Mouse (Mus musculus) liver, postnatal 0 days (tissue): ENCODE data around the gene Znrf3. TPM values are rescaled to one million over a fixed set of nuclear protein-coding genes. Genes with fewer than 3 reads are reported as not detected.
A peak's percentile ranks its signal among the peaks of the same experiment; 100 is the strongest.
"Not testable (repeated sequence)": the region's sequence is repeated elsewhere in the genome, so short reads cannot be mapped to it uniquely, and the experiment has no call there.

ENCODE experiments used
- ATAC-seq: fragments of 200-750 bp; cut with Nextera tagmentation; 2 replicates; pipeline ENCODE4 v1.8.0; 2017; ENCODE audit warnings: mild to moderate bottlenecking, moderate library complexity
- DNase-seq: peaks from one replicate; pipeline ENCODE4 v3.0.0-alpha.2; 2016
- H3K27ac ChIP-seq: fragments of 300-500 bp; sonication (generic); 2 replicates; pipeline ENCODE4 v1.5.1; 2014; ENCODE audit warnings: antibody characterized with exemption, moderate library complexity, mild to moderate bottlenecking, low read depth
- H3K27me3 ChIP-seq: fragments of 300-500 bp; sonication (generic); 2 replicates; pipeline ENCODE4 v1.6.1; 2014; ENCODE audit warnings: low read length, control low read depth, mixed read lengths; ENCODE audit not compliant: insufficient read depth
- H3K36me3 ChIP-seq: fragments of 300-500 bp; sonication (generic); replicated peaks from 2 replicates; pipeline ENCODE4 v1.6.1; 2014; ENCODE audit warnings: mild to moderate bottlenecking, control low read depth, low read length, moderate library complexity, mixed read lengths; ENCODE audit not compliant: insufficient read depth
- H3K4me1 ChIP-seq: fragments of 300-500 bp; sonication (generic); 2 replicates; pipeline ENCODE4 v1.6.1; 2014; ENCODE audit warnings: antibody characterized with exemption, mild to moderate bottlenecking, control low read depth; ENCODE audit not compliant: insufficient read depth
- H3K4me2 ChIP-seq: fragments of 300-500 bp; sonication (generic); 2 replicates; pipeline ENCODE4 v1.6.1; 2014; ENCODE audit warnings: low read depth, mild to moderate bottlenecking, low read length, moderate library complexity, mixed read lengths
- H3K4me3 ChIP-seq: fragments of 300-500 bp; sonication (generic); 2 replicates; pipeline ENCODE4 v1.5.1; 2014; ENCODE audit warnings: low read depth, low read length
- H3K9ac ChIP-seq: fragments of 300-500 bp; sonication (generic); replicated peaks from 2 replicates; pipeline ENCODE4 v1.6.1; 2014; ENCODE audit warnings: mild to moderate bottlenecking, moderate library complexity
- H3K9me3 ChIP-seq: fragments of 300-500 bp; sonication (generic); 2 replicates; pipeline ENCODE4 v1.6.1; 2016; ENCODE audit warnings: mild to moderate bottlenecking, control low read depth, low read length, mixed read lengths
- CTCF ChIP-seq: sonication (generic); IDR thresholded peaks from 2 replicates; pipeline ENCODE4 v1.5.1; 2016; ENCODE audit warnings: antibody characterized with exemption, low read depth
- EP300 ChIP-seq: IDR thresholded peaks from 2 replicates; pipeline ENCODE4 v1.6.1; 2016; ENCODE audit warnings: antibody characterized with exemption, low read depth, mild to moderate bottlenecking
- WGBS: fragments of 180-500 bp; shearing (Covaris S2); extraction: QIAGEN DNeasy Blood & Tissue Kit; methylation state at CpG from one replicate; pipeline ENCODE4 v1.1.7; 2014; ENCODE audit not compliant: insufficient replicate concordance; 5-methylcytosine and 5-hydroxymethylcytosine counted together
- polyA plus RNA-seq: library from polyadenylated mRNA; unstranded; fragments of >200 nt; fragmentation: Nextera tagmentation; extraction: Ambion mirVana; gene quantifications from 2 replicates; pipeline ENCODE4 v1.2.1, GENCODE M21; 2015

Znrf3 gene
- polyA plus RNA-seq, 1 experiment from 2014 or later, result 4.5 TPM

- Histone ChIP-seq H3K9me3 (no peaks in the 10 kb centered on the region), H3K9ac (no peak overlapping the region), H3K4me3 (no peak overlapping the region), H3K36me3 (no peaks in the 10 kb centered on the region), H3K27me3 (no peaks in the 10 kb centered on the region), H3K4me2 (no peak overlapping the region), H3K4me1 (peaks cover 4% of the 10 kb centered on the region; the same call in 1 of the 2 replicates), H3K27ac (no peak overlapping the region)
- DNase-seq (no peak), ATAC-seq (no peak)
- TF ChIP-seq CTCF (no peak), EP300 (no peak)
- 79% methylated on average over 13 of the region's 13 CpGs for WGBS
Measured at GRCm38 (mm10) chr11:5482581-5482980, 37.9 kb upstream of the Znrf3 start.

GRCm38 (mm10) chr11:5478831-5479230 lies 34.2 kb upstream of the Znrf3 start:
- Histone ChIP-seq H3K9ac (no peak overlapping the region), H3K27ac (no peak overlapping the region), H3K9me3 (no peaks in the 10 kb centered on the region), H3K36me3 (no peaks in the 10 kb centered on the region), H3K4me2 (no peak overlapping the region), H3K4me1 (no peaks in the 10 kb centered on the region), H3K4me3 (no peak overlapping the region), H3K27me3 (no peaks in the 10 kb centered on the region)
- ATAC-seq (no peak), DNase-seq (no peak)
- no peak for TF ChIP-seq CTCF
- TF ChIP-seq EP300, result no peak
- 67% methylated on average over 3 of the region's 3 CpGs for WGBS

- no peak overlapping the region for H3K4me3 ChIP-seq
- no peaks in the 10 kb centered on the region for H3K4me1 ChIP-seq
- DNase-seq (no peak), ATAC-seq (no peak)
- no peak for TF ChIP-seq CTCF
- TF ChIP-seq EP300, result no peak
- no peaks in the 10 kb centered on the region for H3K9me3 ChIP-seq
- H3K9ac ChIP-seq, result no peak overlapping the region
- no peak overlapping the region for H3K27ac ChIP-seq
- H3K36me3 ChIP-seq, result no peaks in the 10 kb centered on the region
- no peaks in the 10 kb centered on the region for H3K27me3 ChIP-seq
- 60% methylated on average over 7 of the region's 7 CpGs for WGBS
- H3K4me2 ChIP-seq, result no peak overlapping the region
Measured at GRCm38 (mm10) chr11:5478193-5478592, 33.5 kb upstream of the Znrf3 start.

- 70% methylated on average over 4 of the region's 4 CpGs for WGBS
- Histone ChIP-seq H3K9ac (no peak overlapping the region), H3K4me2 (no peak overlapping the region), H3K4me1 (no peaks in the 10 kb centered on the region), H3K27me3 (no peaks in the 10 kb centered on the region), H3K27ac (no peak overlapping the region), H3K4me3 (no peak overlapping the region), H3K9me3 (no peaks in the 10 kb centered on the region), H3K36me3 (no peaks in the 10 kb centered on the region)
- ATAC-seq, result no peak
- no peak for TF ChIP-seq CTCF
- TF ChIP-seq EP300, result no peak
- no peak for DNase-seq
Measured at GRCm38 (mm10) chr11:5476806-5477205, 32.2 kb upstream of the Znrf3 start.

DNA sequence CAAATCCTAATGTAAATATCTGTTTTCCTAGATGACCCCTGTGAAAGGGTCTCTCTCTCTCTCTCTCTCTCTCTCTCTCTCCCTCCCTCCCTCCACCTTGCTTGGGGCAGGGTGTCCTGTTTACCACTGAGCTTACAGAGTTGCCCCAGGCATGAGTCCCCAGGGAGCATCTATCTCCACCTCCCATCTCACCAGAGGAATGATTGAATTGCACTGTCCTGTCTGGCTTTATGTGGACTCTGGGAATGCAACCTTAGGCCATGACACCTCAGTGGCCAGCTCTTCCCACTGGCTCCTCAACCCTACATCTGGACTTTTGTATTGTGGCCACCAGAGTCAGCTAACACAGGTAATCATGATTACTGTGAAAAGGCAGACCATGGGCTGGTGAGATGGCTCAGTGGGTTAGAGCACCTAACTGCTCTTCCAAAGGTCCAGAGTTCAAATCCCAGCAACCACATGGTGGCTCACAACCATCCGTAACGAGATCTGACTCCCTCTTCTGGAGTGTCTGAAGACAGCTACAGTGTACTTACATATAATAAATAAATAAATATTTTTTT lies 31.0 kb upstream of the Znrf3 start:
- not testable (repeated sequence) for H3K9me3 ChIP-seq, H3K9ac ChIP-seq, ATAC-seq, H3K27me3 ChIP-seq, H3K27ac ChIP-seq, DNase-seq, H3K4me3 ChIP-seq, H3K4me2 ChIP-seq, H3K36me3 ChIP-seq, H3K4me1 ChIP-seq
- WGBS, result 90% methylated on average over 2 of the region's 2 CpGs

DNA sequence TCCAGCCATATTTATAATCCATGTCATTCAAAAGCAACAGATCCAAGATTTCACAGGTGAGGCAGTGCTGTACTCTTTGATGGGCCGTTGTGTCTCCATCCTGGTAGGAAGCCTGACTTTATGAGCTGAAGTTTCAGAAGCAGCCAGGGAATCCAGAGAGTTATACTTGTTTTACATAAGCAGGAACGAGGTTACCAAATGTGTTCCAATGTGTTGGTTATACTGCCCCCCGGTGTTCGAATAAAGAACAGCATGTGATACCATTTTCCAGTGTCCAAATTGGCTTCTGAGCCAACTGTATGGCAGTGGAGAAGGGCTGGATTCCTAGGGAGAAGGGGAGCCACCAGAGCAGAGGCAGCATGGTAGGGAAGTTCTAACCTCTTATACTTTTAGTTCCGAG lies 29.5 kb upstream of the Znrf3 start:
- Histone ChIP-seq H3K27ac (no peak overlapping the region), H3K27me3 (no peaks in the 10 kb centered on the region), H3K36me3 (no peaks in the 10 kb centered on the region), H3K4me2 (no peak overlapping the region), H3K9ac (no peak overlapping the region), H3K4me1 (no peaks in the 10 kb centered on the region), H3K9me3 (no peaks in the 10 kb centered on the region), H3K4me3 (no peak overlapping the region)
- 10% methylated on average over 5 of the region's 5 CpGs for WGBS
- ATAC-seq (peak; percentile 35; the same call in 1 of the 2 replicates), DNase-seq (peak; percentile 79)
- TF ChIP-seq EP300 (no peak), CTCF (peak; percentile 88)

DNA sequence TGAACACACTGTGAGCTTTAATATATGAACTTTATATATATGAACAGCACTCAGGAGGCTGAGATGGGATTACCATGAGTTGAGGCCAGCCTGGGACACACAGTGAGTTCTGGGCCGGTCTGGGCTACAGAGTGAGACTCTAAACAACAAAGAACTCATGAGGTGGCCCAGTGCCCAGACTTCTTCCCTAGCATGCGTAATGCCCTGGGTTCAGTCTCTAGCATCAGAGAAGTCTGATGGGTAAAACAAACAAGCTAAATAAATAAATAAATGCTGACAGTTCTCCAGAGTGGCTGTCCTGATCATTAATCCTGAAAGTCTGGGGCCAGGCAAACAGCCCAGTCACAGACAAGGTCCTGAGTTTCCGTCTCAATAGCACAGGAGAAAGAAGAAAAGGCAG lies 25.4 kb upstream of the Znrf3 start:
- DNase-seq (peak; percentile 23), ATAC-seq (peak; percentile 68)
- Histone ChIP-seq H3K4me2 (no peak overlapping the region), H3K9me3 (no peaks in the 10 kb centered on the region), H3K36me3 (no peaks in the 10 kb centered on the region), H3K4me1 (no peaks in the 10 kb centered on the region), H3K27ac (no peak overlapping the region), H3K4me3 (no peak overlapping the region), H3K9ac (no peak overlapping the region), H3K27me3 (no peaks in the 10 kb centered on the region)
- TF ChIP-seq EP300, result no peak
- no peak for TF ChIP-seq CTCF
- 71% methylated on average over 3 of the region's 3 CpGs for WGBS
